Comparison of ENCODE assay signal across 25 mouse cellular contexts in the genomic region with DNA sequence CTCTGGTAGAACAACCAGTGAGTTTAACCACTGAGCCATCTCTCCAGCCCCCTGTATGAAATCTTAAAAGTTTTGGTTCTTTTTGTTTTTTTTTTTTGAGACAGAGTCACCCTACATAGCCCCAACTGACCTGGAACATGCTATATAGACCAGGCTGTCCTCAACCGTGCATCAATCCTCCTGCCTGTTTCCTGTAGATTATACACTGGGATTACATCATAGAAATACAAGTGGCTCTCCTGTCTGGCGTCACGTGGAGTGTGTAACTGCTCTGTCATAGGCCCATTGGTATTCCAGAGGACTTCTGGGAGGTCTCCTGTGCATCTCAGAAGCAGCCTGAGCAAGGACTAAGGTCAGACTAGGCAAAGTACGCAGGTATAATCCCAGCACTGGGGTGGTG. TPM values are rescaled to one million over a fixed set of nuclear protein-coding genes. Genes with fewer than 3 reads are reported as not detected.
DNase-seq lines count a peak whose midpoint lies in the region; ATAC-seq and TF ChIP-seq lines count a peak whose summit lies in the region.
"Had no signal": no experiment of that assay in that cellular context is flagged by ENCODE, and none has a peak within 500 bp of the region (broad histone marks: within the 10 kb centered on the region; RNA-seq: fewer than 3 reads in every experiment).

No protein-coding gene starts in this region.

- H3K9ac ChIP-seq in MEL (ENCODE audit: control insufficient read depth, low read depth, low read length, poor library complexity, severe bottlenecking): no peak overlapping the region
- H3K9ac ChIP-seq in forebrain, embryonic 11.5 days (ENCODE audit: low read length): no peak overlapping the region
- no peak overlapping the region for H3K9ac ChIP-seq in liver, embryonic 12.5 days
- H3K9ac ChIP-seq in forebrain, embryonic 16.5 days (replicated peaks; ENCODE audit: low read depth, low read length): no peak overlapping the region
- H3K9ac ChIP-seq: embryonic facial prominence, embryonic 12.5 days; forebrain, embryonic 12.5 days; forebrain, postnatal 0 days had no signal

- WGBS in forebrain, embryonic 11.5 days: 81% methylated on average over 4 of the region's 4 CpGs
- 33% methylated on average over 4 of the region's 4 CpGs for WGBS in liver, embryonic 12.5 days (ENCODE audit: insufficient replicate concordance)
- WGBS in forebrain, embryonic 16.5 days: 78% methylated on average over 4 of the region's 4 CpGs

- peaks cover 0 to 6% of the 10 kb centered on the region in 2 experiments; a peak in 2 of 4 replicates for H3K36me3 ChIP-seq in MEL (ENCODE audit: control insufficient read depth in 1 of 2, insufficient read depth in 2 of 2, low read length in 2 of 2)
- H3K36me3 ChIP-seq in forebrain, embryonic 11.5 days (ENCODE audit: control insufficient read depth, insufficient read depth, low read length): no peaks in the 10 kb centered on the region
- no peaks in the 10 kb centered on the region for H3K36me3 ChIP-seq in liver, embryonic 12.5 days
- H3K36me3 ChIP-seq in forebrain, embryonic 16.5 days (ENCODE audit: control insufficient read depth, insufficient read depth): no peaks in the 10 kb centered on the region
- H3K36me3 ChIP-seq: embryonic facial prominence, embryonic 10.5 days; embryonic facial prominence, embryonic 12.5 days; forebrain, embryonic 12.5 days; G1E had no signal

- no peaks in the 10 kb centered on the region for H3K9me3 ChIP-seq in MEL (replicated peaks; ENCODE audit: insufficient read depth, low read length)
- H3K9me3 ChIP-seq in forebrain, embryonic 11.5 days (ENCODE audit: control insufficient read depth, low read length): no peaks in the 10 kb centered on the region; the same call in 1 of the 2 replicates
- H3K9me3 ChIP-seq in liver, embryonic 12.5 days (replicated peaks): 0 out of 2 replicates have a peak, but pooled peaks cover 5% of the 10 kb centered on the region
- no peaks in the 10 kb centered on the region for H3K9me3 ChIP-seq in forebrain, embryonic 16.5 days (ENCODE audit: control insufficient read depth, low read length)
- H3K9me3 ChIP-seq: embryonic facial prominence, embryonic 10.5 days; embryonic facial prominence, embryonic 12.5 days had no signal

- peaks cover 6% of the 10 kb centered on the region for H3K79me2 ChIP-seq in MEL (ENCODE audit: control insufficient read depth, insufficient read depth, low read length, poor library complexity)

- DNase-seq in MEL (ENCODE audit: low read depth, low spot score): peak; percentile 75
- no peak for DNase-seq in forebrain, embryonic 11.5 days (ENCODE audit: low spot score)
- DNase-seq: adrenal gland, adult 2 months; adrenal gland, postnatal 10 days; adrenal gland, postnatal 25 days; B cell, adult 2 months; cerebellum, adult 11 months; cerebellum, adult 18-20 months; cerebellum, adult 8-10 months; cerebellum, postnatal 10 days; cerebellum, postnatal 25 days; forebrain, postnatal 0 days had no signal

- H3K4me1 ChIP-seq in MEL (ENCODE audit: control insufficient read depth in 1 of 2, insufficient read depth in 2 of 2, low read length in 2 of 2): peaks cover 6 to 20% of the 10 kb centered on the region in 2 experiments; a peak in 3 of 4 replicates
- H3K4me1 ChIP-seq in forebrain, embryonic 11.5 days (replicated peaks; ENCODE audit: control insufficient read depth, insufficient read depth, low read length): peaks cover 6% of the 10 kb centered on the region; the same call in 1 of the 2 replicates
- H3K4me1 ChIP-seq in liver, embryonic 12.5 days: peaks cover 21% of the 10 kb centered on the region
- peaks cover 11% of the 10 kb centered on the region for H3K4me1 ChIP-seq in forebrain, embryonic 16.5 days (replicated peaks; ENCODE audit: control insufficient read depth, insufficient read depth, low read length)

- no peak overlapping the region for H3K4me2 ChIP-seq in forebrain, embryonic 11.5 days (ENCODE audit: low read depth, low read length, severe bottlenecking)
- no peak overlapping the region for H3K4me2 ChIP-seq in liver, embryonic 12.5 days
- no peak overlapping the region for H3K4me2 ChIP-seq in forebrain, embryonic 16.5 days (ENCODE audit: low read length)
- H3K4me2 ChIP-seq: embryonic facial prominence, embryonic 12.5 days; forebrain, embryonic 12.5 days had no signal

- TF ChIP-seq POLR2A in MEL (IDR thresholded peaks at IDR 0.05; ENCODE audit: control insufficient read depth in 1 of 2, insufficient read depth in 1 of 2, low read depth in 1 of 2, low read length in 2 of 2, poor library complexity in 1 of 2): no peak

- TF ChIP-seq EP300 in MEL (IDR thresholded peaks at IDR 0.05; ENCODE audit: low read depth in 1 of 2, low read length in 2 of 2): peak; percentile 60 to 79

- no peak for TF ChIP-seq RAD21 in MEL (IDR thresholded peaks at IDR 0.05; ENCODE audit: low read depth, low read length)

- ATAC-seq in megakaryocyte progenitor cell, adult 5-6 weeks (replicated peaks; ENCODE audit: poor library complexity): peak; percentile 10; the same call in 1 of the 2 replicates
- no peak for ATAC-seq in forebrain, embryonic 11.5 days (replicated peaks; ENCODE audit: low FRiP score)
- ATAC-seq in liver, embryonic 12.5 days: no peak
- ATAC-seq in forebrain, embryonic 16.5 days: no peak
- ATAC-seq: activated CD4-positive, CD25-positive, alpha-beta regulatory T cell, adult 4 months; CD4-positive, CD25-positive, alpha-beta regulatory T cell, adult 4 months; forebrain, embryonic 14.5 days; forebrain, postnatal 0 days; Patski had no signal

- no peak for TF ChIP-seq CTCF in MEL (IDR thresholded peaks at IDR 0.05 in 2 of 3, conservative IDR thresholded peaks at IDR 0.05 in 1 of 3; ENCODE audit: control insufficient read depth in 1 of 3, insufficient read depth in 1 of 3, low read depth in 2 of 3, low read length in 3 of 3, poor library complexity in 1 of 3, severe bottlenecking in 1 of 3)

- H3K27me3 ChIP-seq in MEL (ENCODE audit: control insufficient read depth in 1 of 2, insufficient read depth in 2 of 2, low read length in 2 of 2): no peaks in the 10 kb centered on the region
- H3K27me3 ChIP-seq in forebrain, embryonic 11.5 days (ENCODE audit: control insufficient read depth, insufficient read depth, low read length): no peaks in the 10 kb centered on the region
- no peaks in the 10 kb centered on the region for H3K27me3 ChIP-seq in liver, embryonic 12.5 days (replicated peaks)
- no peaks in the 10 kb centered on the region for H3K27me3 ChIP-seq in forebrain, embryonic 16.5 days (replicated peaks; ENCODE audit: control insufficient read depth, insufficient read depth, low read length)
- H3K27me3 ChIP-seq: embryonic facial prominence, embryonic 12.5 days; forebrain, embryonic 12.5 days; Patski had no signal

- no peak overlapping the region for H3K27ac ChIP-seq in MEL (ENCODE audit: control insufficient read depth, low read depth, low read length)
- no peak overlapping the region for H3K27ac ChIP-seq in forebrain, embryonic 11.5 days (ENCODE audit: low read depth, low read length)
- no peak overlapping the region for H3K27ac ChIP-seq in liver, embryonic 12.5 days
- no peak overlapping the region for H3K27ac ChIP-seq in forebrain, embryonic 16.5 days (ENCODE audit: low read length)
- H3K27ac ChIP-seq: embryonic facial prominence, embryonic 10.5 days; embryonic facial prominence, embryonic 12.5 days; forebrain, embryonic 12.5 days had no signal

- peak overlapping the region in 1 of 2 experiments; percentile 19; a peak in 1 of 4 replicates for H3K4me3 ChIP-seq in MEL (ENCODE audit: control insufficient read depth in 1 of 2, insufficient read depth in 1 of 2, low read depth in 2 of 2, low read length in 2 of 2)
- H3K4me3 ChIP-seq in forebrain, embryonic 11.5 days (ENCODE audit: low read depth, low read length): no peak overlapping the region
- H3K4me3 ChIP-seq in liver, embryonic 12.5 days: no peak overlapping the region
- no peak overlapping the region for H3K4me3 ChIP-seq in forebrain, embryonic 16.5 days (replicated peaks; ENCODE audit: low read length)
- H3K4me3 ChIP-seq: embryonic facial prominence, embryonic 10.5 days; embryonic facial prominence, embryonic 12.5 days; forebrain, embryonic 12.5 days had no signal

RNA-seq across cellular contexts. Expression of gene Rpusd3, which starts 3.9 kb away (rescaled TPM):
- 24.8 and 29.4 TPM in 2 replicates for total RNA-seq in MEL (2012; rRNA removed)
- 10 to 100 TPM in 1 of 2 experiments, not detected in 1; 34.1 TPM for polyA plus RNA-seq in MEL (2012; ENCODE audit: insufficient read depth in 1 of 2, insufficient read length in 2 of 2, low read depth in 1 of 2, low replicate concordance in 2 of 2, missing spikeins in 1 of 2)
- 3.5 and 5.7 TPM in 2 replicates for total RNA-seq in megakaryocyte progenitor cell, adult 5-6 weeks (2015)
- 9.2 and 11.8 TPM in 2 replicates for total RNA-seq in megakaryocyte progenitor cell, adult 5-6 weeks (2017)
- polyA plus RNA-seq in forebrain, embryonic 11.5 days (2014; fragmentation: Nextera tagmentation; extraction: Ambion mirVana): 26.7 and 28.5 TPM in 2 replicates
- 19.8 and 22.2 TPM in 2 replicates for polyA plus RNA-seq in liver, embryonic 12.5 days (2016; fragmentation: Nextera tagmentation; extraction: Ambion mirVana)
- 13.9 and 16.3 TPM in 2 replicates for polyA plus RNA-seq in forebrain, embryonic 16.5 days (2015; fragmentation: Nextera tagmentation; extraction: Ambion mirVana)

RNA-seq across cellular contexts. Expression of gene Cidec, which starts 12.6 kb away (rescaled TPM):
- not detected in 2 replicates for total RNA-seq in MEL (2012; rRNA removed)
- not detected for polyA plus RNA-seq in MEL (2012; ENCODE audit: insufficient read depth in 1 of 2, insufficient read length in 2 of 2, low read depth in 1 of 2, low replicate concordance in 2 of 2, missing spikeins in 1 of 2)
- total RNA-seq in megakaryocyte progenitor cell, adult 5-6 weeks (2015): not detected in 2 replicates
- not detected in 2 replicates for total RNA-seq in megakaryocyte progenitor cell, adult 5-6 weeks (2017)
- not detected in 2 replicates for polyA plus RNA-seq in forebrain, embryonic 11.5 days (2014; fragmentation: Nextera tagmentation; extraction: Ambion mirVana)
- polyA plus RNA-seq in liver, embryonic 12.5 days (2016; fragmentation: Nextera tagmentation; extraction: Ambion mirVana): not detected in 2 replicates
- polyA plus RNA-seq in forebrain, embryonic 16.5 days (2015; fragmentation: Nextera tagmentation; extraction: Ambion mirVana): not detected in 2 replicates
- total RNA-seq: CH12.LX; forebrain, postnatal 0 days had no signal
- polyA plus RNA-seq: activated CD4-positive, CD25-positive, alpha-beta regulatory T cell, adult 4 months; CD4-positive, CD25-positive, alpha-beta regulatory T cell, adult 4 months; cortical plate, adult 2 months; embryonic facial prominence, embryonic 10.5 days; embryonic facial prominence, embryonic 12.5 days; forebrain, embryonic 12.5 days; forebrain, embryonic 14.5 days; forebrain, postnatal 0 days; G1E; Patski had no signal

RNA-seq across cellular contexts. Expression of gene Jagn1, which starts 19.4 kb away (rescaled TPM):
- 82.8 and 95.6 TPM in 2 replicates for total RNA-seq in MEL (2012; rRNA removed)
- polyA plus RNA-seq in MEL (2012; ENCODE audit: insufficient read depth in 1 of 2, insufficient read length in 2 of 2, low read depth in 1 of 2, low replicate concordance in 2 of 2, missing spikeins in 1 of 2): 10 to 100 TPM in 1 of 2 experiments, not detected in 1; 80.6 TPM
- total RNA-seq in megakaryocyte progenitor cell, adult 5-6 weeks (2015): 76.3 and 85.0 TPM in 2 replicates
- 21.7 and 28.0 TPM in 2 replicates for total RNA-seq in megakaryocyte progenitor cell, adult 5-6 weeks (2017)
- 66.1 and 75.0 TPM in 2 replicates for polyA plus RNA-seq in forebrain, embryonic 11.5 days (2014; fragmentation: Nextera tagmentation; extraction: Ambion mirVana)
- polyA plus RNA-seq in liver, embryonic 12.5 days (2016; fragmentation: Nextera tagmentation; extraction: Ambion mirVana): 56.0 and 57.1 TPM in 2 replicates
- polyA plus RNA-seq in forebrain, embryonic 16.5 days (2015; fragmentation: Nextera tagmentation; extraction: Ambion mirVana): 90.9 and 98.9 TPM in 2 replicates

RNA-seq across cellular contexts. Expression of gene Ttll3, which starts 33.9 kb away (rescaled TPM):
- total RNA-seq in MEL (2012; rRNA removed): 4.1 and 5.7 TPM in 2 replicates
- 10 to 100 TPM in 1 of 2 experiments, not detected in 1; 11.2 TPM for polyA plus RNA-seq in MEL (2012; ENCODE audit: insufficient read depth in 1 of 2, insufficient read length in 2 of 2, low read depth in 1 of 2, low replicate concordance in 2 of 2, missing spikeins in 1 of 2)
- total RNA-seq in megakaryocyte progenitor cell, adult 5-6 weeks (2015): 2.5 and 4.3 TPM in 2 replicates
- total RNA-seq in megakaryocyte progenitor cell, adult 5-6 weeks (2017): 2.0 and 2.9 TPM in 2 replicates
- 5.1 and 6.0 TPM in 2 replicates for polyA plus RNA-seq in forebrain, embryonic 11.5 days (2014; fragmentation: Nextera tagmentation; extraction: Ambion mirVana)
- polyA plus RNA-seq in liver, embryonic 12.5 days (2016; fragmentation: Nextera tagmentation; extraction: Ambion mirVana): 1.1 and 1.3 TPM in 2 replicates
- polyA plus RNA-seq in forebrain, embryonic 16.5 days (2015; fragmentation: Nextera tagmentation; extraction: Ambion mirVana): 6.4 and 8.7 TPM in 2 replicates

RNA-seq across cellular contexts. Expression of gene Il17re, which starts 35.3 kb away (rescaled TPM):
- 0.13 TPM in 1 of 2 replicates, not detected in the other for total RNA-seq in MEL (2012; rRNA removed)
- polyA plus RNA-seq in MEL (2012; ENCODE audit: insufficient read depth in 1 of 2, insufficient read length in 2 of 2, low read depth in 1 of 2, low replicate concordance in 2 of 2, missing spikeins in 1 of 2): not detected
- 0.44 and 1.2 TPM in 2 replicates for total RNA-seq in megakaryocyte progenitor cell, adult 5-6 weeks (2015)
- 0.21 and 0.34 TPM in 2 replicates for total RNA-seq in megakaryocyte progenitor cell, adult 5-6 weeks (2017)
- polyA plus RNA-seq in forebrain, embryonic 11.5 days (2014; fragmentation: Nextera tagmentation; extraction: Ambion mirVana): 1.0 and 1.2 TPM in 2 replicates
- polyA plus RNA-seq in liver, embryonic 12.5 days (2016; fragmentation: Nextera tagmentation; extraction: Ambion mirVana): 0.36 and 0.41 TPM in 2 replicates
- polyA plus RNA-seq in forebrain, embryonic 16.5 days (2015; fragmentation: Nextera tagmentation; extraction: Ambion mirVana): 0.07 TPM in 1 of 2 replicates, not detected in the other
- total RNA-seq: forebrain, postnatal 0 days had no signal
- polyA plus RNA-seq: forebrain, embryonic 14.5 days; G1E had no signal
